Mouse (Mus musculus): ENCODE results near the gene Pde4c. TPM values are rescaled to one million over a fixed set of nuclear protein-coding genes. Genes with fewer than 3 reads are reported as not detected.

The Pde4c gene
- total and polyA plus RNA-seq, 3 experiments: 2.3 to 6.5 (median 4.7) TPM

DNA sequence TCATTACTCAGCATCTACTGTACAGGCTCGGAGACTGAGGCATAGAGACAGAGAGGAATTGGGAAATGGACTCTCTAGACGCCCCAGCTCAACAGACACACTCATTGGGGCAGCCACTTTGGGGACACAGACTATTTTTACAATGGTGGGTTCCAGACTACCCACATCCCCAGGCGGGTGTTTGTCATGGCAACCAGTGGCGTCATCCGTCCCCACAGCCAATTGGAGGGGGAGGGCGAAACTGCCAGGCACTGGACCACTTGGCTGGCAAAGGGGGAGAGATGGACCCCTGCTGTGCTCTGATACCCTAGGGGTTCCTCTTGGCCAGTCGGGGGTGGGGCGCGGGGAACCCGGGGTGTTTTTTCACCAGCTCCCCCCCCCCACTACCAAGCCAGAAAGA is 77.1 kb downstream of the Pde4c start:
- Histone ChIP-seq H3K4me1 (ENCODE audit: control insufficient read depth in 1 of 2, insufficient read depth in 2 of 2) (peaks cover 10 to 38% of the 10 kb centered on the region in 2 experiments), H3K27me3 (replicated peaks) (peaks cover 17% of the 10 kb centered on the region), H3K9ac (ENCODE audit: insufficient read depth, low read depth) (no peak overlapping the region), H3K79me2 (replicated peaks; ENCODE audit: control insufficient read depth, extremely low read depth, insufficient read depth, poor library complexity, severe bottlenecking) (no peaks in the 10 kb centered on the region), H3K4me2 (ENCODE audit: insufficient read depth, low read depth, poor library complexity, severe bottlenecking) (no peak overlapping the region), H3K27ac (ENCODE audit: insufficient read depth, low read depth) (no peak overlapping the region), H3K36me3 (replicated peaks in 1 of 2; ENCODE audit: control insufficient read depth in 1 of 2, insufficient read depth in 1 of 2, low read length in 1 of 2) (peaks cover 0 to 1% of the 10 kb centered on the region in 2 experiments), H3K4me3 (replicated peaks in 1 of 3; ENCODE audit: low read depth in 2 of 3, low read length in 2 of 3, poor library complexity in 1 of 3) (no peak overlapping the region), H3K9me3 (replicated peaks; ENCODE audit: low read length) (no peaks in the 10 kb centered on the region)
- no peak for DNase-seq (ENCODE audit: extremely low read depth)
- in situ Hi-C loops (cut with MboI; ENCODE audit: low pct_ligation_motif_present, low pct_unique_long_range_greater_than_20kb, low sequenced_read_pairs): loop anchor here (5.0 kb wide), 1 partner anchor 33 kb away; no protein-coding TSS in a partner anchor
- dilution Hi-C loops (cut with MboI; ENCODE audit: extremely low pct_ligation_motif_present, extremely low pct_unique_long_range_greater_than_20kb, low sequenced_read_pairs): no loop called here
- TF ChIP-seq ZKSCAN1 (IDR thresholded peaks at IDR 0.05; ENCODE audit: borderline replicate concordance, low read depth, low read length): no peak
- TF ChIP-seq TBP (conservative IDR thresholded peaks at IDR 0.05; ENCODE audit: low read depth, low read length): no peak
- TF ChIP-seq JUN (IDR thresholded peaks at IDR 0.05; ENCODE audit: insufficient read depth, low read depth, low read length): no peak
- no peak for TF ChIP-seq CHD1 (IDR thresholded peaks at IDR 0.05; ENCODE audit: low read depth, low read length)
- no peak for TF ChIP-seq USF2 (conservative IDR thresholded peaks at IDR 0.05; ENCODE audit: low read depth, low read length)
- TF ChIP-seq NELFE (IDR thresholded peaks at IDR 0.05; ENCODE audit: low read depth, low read length): no peak
- TF ChIP-seq USF1 (IDR thresholded peaks at IDR 0.05; ENCODE audit: low read depth, low read length): no peak
- no peak for TF ChIP-seq MAFK (IDR thresholded peaks at IDR 0.05; ENCODE audit: insufficient replicate concordance, low read length)
- TF ChIP-seq ELF1 (IDR thresholded peaks at IDR 0.05; ENCODE audit: low read depth, low read length): no peak

Other genes starting within 250 kb of the Pde4c start
Only the 20 nearest of the 28 such genes appear.
- 141 and 174 TPM in 2 replicates for gene Isyna1, start 129.3 kb upstream of the Pde4c start, total RNA-seq (2012; rRNA removed)
- 99.9 and 107 TPM in 2 replicates for gene Isyna1, start 129.3 kb upstream of the Pde4c start, total RNA-seq (2014; rRNA removed)
- gene Isyna1, start 129.3 kb upstream of the Pde4c start, polyA plus RNA-seq (2012; ENCODE audit: insufficient read length, low read depth): 139 and 163 TPM in 2 replicates
- gene Ssbp4, start 114.8 kb upstream of the Pde4c start, total RNA-seq (2012; rRNA removed): 77.3 and 84.9 TPM in 2 replicates
- gene Ssbp4, start 114.8 kb upstream of the Pde4c start, total RNA-seq (2014; rRNA removed): 31.0 and 41.3 TPM in 2 replicates
- gene Ssbp4, start 114.8 kb upstream of the Pde4c start, polyA plus RNA-seq (2012; ENCODE audit: insufficient read length, low read depth): 114 and 128 TPM in 2 replicates
- gene Lrrc25, start 107.6 kb upstream of the Pde4c start, total RNA-seq (2012; rRNA removed): 0.25 and 0.30 TPM in 2 replicates
- 2.4 and 2.6 TPM in 2 replicates for gene Lrrc25, start 107.6 kb upstream of the Pde4c start, total RNA-seq (2014; rRNA removed)
- 4.0 and 5.9 TPM in 2 replicates for gene Lrrc25, start 107.6 kb upstream of the Pde4c start, polyA plus RNA-seq (2012; ENCODE audit: insufficient read length, low read depth)
- 0.21 TPM in 1 of 2 replicates, not detected in the other for gene Gdf15, start 91.3 kb upstream of the Pde4c start, total RNA-seq (2012; rRNA removed)
- not detected in 2 replicates for gene Gdf15, start 91.3 kb upstream of the Pde4c start, total RNA-seq (2014; rRNA removed)
- 0.16 TPM in 1 of 2 replicates, not detected in the other for gene Gdf15, start 91.3 kb upstream of the Pde4c start, polyA plus RNA-seq (2012; ENCODE audit: insufficient read length, low read depth)
- 15.2 and 22.9 TPM in 2 replicates for gene Pgpep1, start 63.3 kb upstream of the Pde4c start, total RNA-seq (2012; rRNA removed)
- gene Pgpep1, start 63.3 kb upstream of the Pde4c start, total RNA-seq (2014; rRNA removed): 10.3 and 12.3 TPM in 2 replicates
- gene Pgpep1, start 63.3 kb upstream of the Pde4c start, polyA plus RNA-seq (2012; ENCODE audit: insufficient read length, low read depth): 30.0 and 35.1 TPM in 2 replicates
- gene Lsm4, start 50.5 kb upstream of the Pde4c start, total RNA-seq (2012; rRNA removed): 135 and 168 TPM in 2 replicates
- gene Lsm4, start 50.5 kb upstream of the Pde4c start, total RNA-seq (2014; rRNA removed): 134 and 143 TPM in 2 replicates
- 240 and 256 TPM in 2 replicates for gene Lsm4, start 50.5 kb upstream of the Pde4c start, polyA plus RNA-seq (2012; ENCODE audit: insufficient read length, low read depth)
- gene Jund, start 24.8 kb upstream of the Pde4c start, total RNA-seq (2012; rRNA removed): 279 and 287 TPM in 2 replicates
- 147 and 191 TPM in 2 replicates for gene Jund, start 24.8 kb upstream of the Pde4c start, total RNA-seq (2014; rRNA removed)
- 255 and 283 TPM in 2 replicates for gene Jund, start 24.8 kb upstream of the Pde4c start, polyA plus RNA-seq (2012; ENCODE audit: insufficient read length, low read depth)
- gene Iqcn, start 20.3 kb upstream of the Pde4c start, total RNA-seq (2012; rRNA removed): not detected in 2 replicates
- not detected in 2 replicates for gene Iqcn, start 20.3 kb upstream of the Pde4c start, total RNA-seq (2014; rRNA removed)
- gene Iqcn, start 20.3 kb upstream of the Pde4c start, polyA plus RNA-seq (2012; ENCODE audit: insufficient read length, low read depth): 0.07 TPM in 1 of 2 replicates, not detected in the other
- 0.25 and 0.34 TPM in 2 replicates for gene Gm3336, start 5.2 kb upstream of the Pde4c start, total RNA-seq (2012; rRNA removed)
- gene Gm3336, start 5.2 kb upstream of the Pde4c start, total RNA-seq (2014; rRNA removed): 0.31 TPM in 1 of 2 replicates, not detected in the other
- gene Gm3336, start 5.2 kb upstream of the Pde4c start, polyA plus RNA-seq (2012; ENCODE audit: insufficient read length, low read depth): 0.49 and 0.89 TPM in 2 replicates
- gene Rab3a, start 31.0 kb downstream of the Pde4c start, total RNA-seq (2012; rRNA removed): 1.8 and 1.9 TPM in 2 replicates
- gene Rab3a, start 31.0 kb downstream of the Pde4c start, total RNA-seq (2014; rRNA removed): 0.32 and 0.87 TPM in 2 replicates
- 0.65 and 0.99 TPM in 2 replicates for gene Rab3a, start 31.0 kb downstream of the Pde4c start, polyA plus RNA-seq (2012; ENCODE audit: insufficient read length, low read depth)
- 25.3 and 28.5 TPM in 2 replicates for gene Mpv17l2, start 37.2 kb downstream of the Pde4c start, total RNA-seq (2012; rRNA removed)
- gene Mpv17l2, start 37.2 kb downstream of the Pde4c start, total RNA-seq (2014; rRNA removed): 22.8 and 27.1 TPM in 2 replicates
- gene Mpv17l2, start 37.2 kb downstream of the Pde4c start, polyA plus RNA-seq (2012; ENCODE audit: insufficient read length, low read depth): 31.9 and 36.1 TPM in 2 replicates
- 37.4 and 45.9 TPM in 2 replicates for gene Pik3r2, start 53.0 kb downstream of the Pde4c start, total RNA-seq (2012; rRNA removed)
- gene Pik3r2, start 53.0 kb downstream of the Pde4c start, total RNA-seq (2014; rRNA removed): 12.4 and 13.8 TPM in 2 replicates
- gene Pik3r2, start 53.0 kb downstream of the Pde4c start, polyA plus RNA-seq (2012; ENCODE audit: insufficient read length, low read depth): 16.3 and 25.8 TPM in 2 replicates
- gene Mast3, start 81.3 kb downstream of the Pde4c start, total RNA-seq (2012; rRNA removed): 11.3 and 11.6 TPM in 2 replicates
- 3.3 and 7.0 TPM in 2 replicates for gene Mast3, start 81.3 kb downstream of the Pde4c start, total RNA-seq (2014; rRNA removed)
- 22.2 and 23.4 TPM in 2 replicates for gene Mast3, start 81.3 kb downstream of the Pde4c start, polyA plus RNA-seq (2012; ENCODE audit: insufficient read length, low read depth)
- gene Il12rb1, start 84.7 kb downstream of the Pde4c start, total RNA-seq (2012; rRNA removed): 17.3 and 23.2 TPM in 2 replicates
- gene Il12rb1, start 84.7 kb downstream of the Pde4c start, total RNA-seq (2014; rRNA removed): 4.5 and 5.6 TPM in 2 replicates
- 11.4 and 12.5 TPM in 2 replicates for gene Il12rb1, start 84.7 kb downstream of the Pde4c start, polyA plus RNA-seq (2012; ENCODE audit: insufficient read length, low read depth)
- 7.2 and 8.0 TPM in 2 replicates for gene Arrdc2, start 116.0 kb downstream of the Pde4c start, total RNA-seq (2012; rRNA removed)
- 5.6 and 8.8 TPM in 2 replicates for gene Arrdc2, start 116.0 kb downstream of the Pde4c start, total RNA-seq (2014; rRNA removed)
- 4.3 and 6.1 TPM in 2 replicates for gene Arrdc2, start 116.0 kb downstream of the Pde4c start, polyA plus RNA-seq (2012; ENCODE audit: insufficient read length, low read depth)
- gene Kcnn1, start 139.5 kb downstream of the Pde4c start, total RNA-seq (2012; rRNA removed): 0.13 and 0.21 TPM in 2 replicates
- gene Kcnn1, start 139.5 kb downstream of the Pde4c start, total RNA-seq (2014; rRNA removed): not detected in 2 replicates
- gene Kcnn1, start 139.5 kb downstream of the Pde4c start, polyA plus RNA-seq (2012; ENCODE audit: insufficient read length, low read depth): not detected in 2 replicates
- 58.7 and 62.9 TPM in 2 replicates for gene Ccdc124, start 150.2 kb downstream of the Pde4c start, total RNA-seq (2012; rRNA removed)
- gene Ccdc124, start 150.2 kb downstream of the Pde4c start, total RNA-seq (2014; rRNA removed): 29.2 and 36.2 TPM in 2 replicates
- 82.0 and 113 TPM in 2 replicates for gene Ccdc124, start 150.2 kb downstream of the Pde4c start, polyA plus RNA-seq (2012; ENCODE audit: insufficient read length, low read depth)
- gene Slc5a5, start 169.0 kb downstream of the Pde4c start, total RNA-seq (2012; rRNA removed): 0.04 and 0.21 TPM in 2 replicates
- 0.16 TPM in 1 of 2 replicates, not detected in the other for gene Slc5a5, start 169.0 kb downstream of the Pde4c start, total RNA-seq (2014; rRNA removed)
- gene Slc5a5, start 169.0 kb downstream of the Pde4c start, polyA plus RNA-seq (2012; ENCODE audit: insufficient read length, low read depth): 0.26 and 0.41 TPM in 2 replicates
- 4,693 and 5,917 TPM in 2 replicates for gene Rpl18a, start 173.7 kb downstream of the Pde4c start, total RNA-seq (2012; rRNA removed)
- gene Rpl18a, start 173.7 kb downstream of the Pde4c start, total RNA-seq (2014; rRNA removed): 1,807 and 2,035 TPM in 2 replicates
- gene Rpl18a, start 173.7 kb downstream of the Pde4c start, polyA plus RNA-seq (2012; ENCODE audit: insufficient read length, low read depth): 3,837 and 4,364 TPM in 2 replicates
- gene Map1s, start 182.2 kb downstream of the Pde4c start, total RNA-seq (2012; rRNA removed): 51.4 and 53.6 TPM in 2 replicates
- gene Map1s, start 182.2 kb downstream of the Pde4c start, total RNA-seq (2014; rRNA removed): 9.2 and 9.5 TPM in 2 replicates
- 30.9 and 31.1 TPM in 2 replicates for gene Map1s, start 182.2 kb downstream of the Pde4c start, polyA plus RNA-seq (2012; ENCODE audit: insufficient read length, low read depth)

Data from CH12.LX (cell line).